Comparison of ENCODE assay signal across 24 mouse cellular contexts in the genomic region with DNA sequence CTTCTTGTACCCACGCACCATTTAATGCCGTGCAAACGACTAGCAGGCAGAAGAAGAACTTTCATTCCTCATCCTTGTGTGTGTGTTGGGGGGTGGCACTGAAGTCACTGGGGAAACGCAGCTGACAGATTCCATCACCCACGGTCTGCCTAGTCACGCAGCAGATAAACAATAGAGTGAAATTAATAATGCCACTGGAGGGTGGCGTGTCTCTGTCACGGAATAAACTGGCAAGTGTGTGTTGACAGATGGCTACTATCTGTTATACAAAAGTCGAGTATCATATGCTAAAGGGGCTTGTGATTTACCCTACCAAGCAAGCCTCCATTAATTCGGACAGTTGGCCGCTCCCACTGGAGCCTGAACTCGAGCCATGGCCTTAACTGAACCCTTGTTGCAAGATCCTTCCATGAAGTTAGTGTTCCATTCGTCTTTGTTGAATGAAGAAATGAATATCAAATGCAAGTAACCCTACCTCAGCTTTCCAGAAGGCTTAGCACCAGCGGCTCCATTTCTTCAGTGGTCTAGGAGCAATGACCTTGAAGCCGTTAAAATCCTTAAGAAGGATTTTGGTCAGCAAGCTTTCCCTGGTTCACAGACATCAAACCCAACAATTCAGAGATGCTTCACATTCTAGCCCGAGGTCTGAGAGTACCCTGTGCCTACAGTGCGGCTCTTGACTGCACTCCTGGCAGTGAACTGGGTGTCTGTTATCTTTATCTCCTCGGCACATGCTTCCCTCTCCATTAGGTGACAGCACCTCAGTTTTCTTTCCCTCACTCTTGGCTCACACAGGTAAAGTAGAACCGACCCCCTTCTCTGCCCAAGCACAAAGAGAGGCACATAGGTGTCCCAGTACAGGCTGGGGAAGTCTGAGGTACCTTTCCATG.
A peak's percentile ranks its signal among the peaks of the same experiment; 100 is the strongest.
DNase-seq lines count a peak whose midpoint lies in the region; ATAC-seq and TF ChIP-seq lines count a peak whose summit lies in the region.
"Had no signal": no experiment of that assay in that cellular context is flagged by ENCODE, and none has a peak within 500 bp of the region (broad histone marks: within the 10 kb centered on the region; RNA-seq: fewer than 3 reads in every experiment).

No protein-coding gene starts in this region.

- H3K27me3 ChIP-seq in intestine, embryonic 14.5 days (replicated peaks; ENCODE audit: control insufficient read depth, insufficient read depth, low read length) = no peaks in the 10 kb centered on the region
- H3K27me3 ChIP-seq in intestine, embryonic 16.5 days (replicated peaks; ENCODE audit: control insufficient read depth, insufficient read depth, low read length) = no peaks in the 10 kb centered on the region
- H3K27me3 ChIP-seq in liver, embryonic 12.5 days (replicated peaks) = no peaks in the 10 kb centered on the region
- H3K27me3 ChIP-seq: embryonic facial prominence, embryonic 15.5 days; heart, embryonic 15.5 days; hindbrain, embryonic 15.5 days; limb, embryonic 15.5 days; midbrain, embryonic 15.5 days; neural tube, embryonic 15.5 days; stomach, embryonic 15.5 days had no signal

- H3K27ac ChIP-seq in intestine, embryonic 14.5 days (ENCODE audit: low read depth) = no peak overlapping the region
- no peak overlapping the region for H3K27ac ChIP-seq in intestine, embryonic 16.5 days (ENCODE audit: low read length)
- no peak overlapping the region for H3K27ac ChIP-seq in layer of hippocampus, adult 2 months
- H3K27ac ChIP-seq in liver, embryonic 12.5 days = no peak overlapping the region
- H3K27ac ChIP-seq: embryonic facial prominence, embryonic 15.5 days; heart, adult 2 months; heart, embryonic 15.5 days; hindbrain, embryonic 15.5 days; limb, embryonic 15.5 days; midbrain, embryonic 15.5 days; neural tube, embryonic 15.5 days; stomach, embryonic 15.5 days had no signal

- H3K9me3 ChIP-seq in intestine, embryonic 14.5 days (ENCODE audit: control insufficient read depth, low read length) = 0 out of 2 replicates have a peak, but pooled peaks cover 2% of the 10 kb centered on the region
- no peaks in the 10 kb centered on the region for H3K9me3 ChIP-seq in intestine, embryonic 16.5 days (ENCODE audit: control insufficient read depth, low read length)
- H3K9me3 ChIP-seq in liver, embryonic 12.5 days (replicated peaks) = no peaks in the 10 kb centered on the region
- H3K9me3 ChIP-seq: embryonic facial prominence, embryonic 15.5 days; heart, embryonic 15.5 days; hindbrain, embryonic 15.5 days; limb, embryonic 15.5 days; midbrain, embryonic 15.5 days; stomach, embryonic 15.5 days had no signal

- H3K4me3 ChIP-seq in intestine, embryonic 14.5 days (ENCODE audit: low read depth, low read length) = no peak overlapping the region
- no peak overlapping the region for H3K4me3 ChIP-seq in intestine, embryonic 16.5 days (ENCODE audit: low read length)
- no peak overlapping the region for H3K4me3 ChIP-seq in layer of hippocampus, adult 2 months
- no peak overlapping the region for H3K4me3 ChIP-seq in liver, embryonic 12.5 days
- H3K4me3 ChIP-seq: embryonic facial prominence, embryonic 15.5 days; heart, adult 2 months; heart, embryonic 15.5 days; hindbrain, embryonic 15.5 days; limb, embryonic 15.5 days; midbrain, embryonic 15.5 days; myocyte; neural tube, embryonic 15.5 days; stomach, embryonic 15.5 days had no signal

- no peak for ATAC-seq in intestine, embryonic 14.5 days (replicated peaks; ENCODE audit: low FRiP score, low TSS enrichment, low read depth)
- ATAC-seq in intestine, embryonic 16.5 days = no peak
- no peak for ATAC-seq in liver, embryonic 12.5 days
- ATAC-seq: forebrain, embryonic 16.5 days; intestine, postnatal 0 days; lung, postnatal 0 days; midbrain, embryonic 15.5 days had no signal

- no peak for TF ChIP-seq CTCF in layer of hippocampus, adult 2 months (conservative IDR thresholded peaks at IDR 0.05)

- no peak overlapping the region for H3K9ac ChIP-seq in intestine, embryonic 14.5 days (ENCODE audit: low read length)
- no peak overlapping the region for H3K9ac ChIP-seq in intestine, embryonic 16.5 days (ENCODE audit: low read depth, low read length)
- no peak overlapping the region for H3K9ac ChIP-seq in liver, embryonic 12.5 days
- H3K9ac ChIP-seq: embryonic facial prominence, embryonic 15.5 days; heart, embryonic 15.5 days; hindbrain, embryonic 15.5 days; limb, embryonic 15.5 days; midbrain, embryonic 15.5 days; neural tube, embryonic 15.5 days; stomach, embryonic 15.5 days had no signal

- H3K36me3 ChIP-seq in intestine, embryonic 14.5 days (ENCODE audit: control insufficient read depth, insufficient read depth, low read length) = no peaks in the 10 kb centered on the region
- H3K36me3 ChIP-seq in intestine, embryonic 16.5 days (ENCODE audit: control insufficient read depth, insufficient read depth, low read length) = no peaks in the 10 kb centered on the region
- H3K36me3 ChIP-seq in liver, embryonic 12.5 days = no peaks in the 10 kb centered on the region
- H3K36me3 ChIP-seq: embryonic facial prominence, embryonic 15.5 days; heart, embryonic 15.5 days; hindbrain, embryonic 15.5 days; limb, embryonic 15.5 days; midbrain, embryonic 15.5 days; neural tube, embryonic 15.5 days; stomach, embryonic 15.5 days had no signal

- DNase-seq in cerebellum, postnatal 25 days = peak; percentile 47 to 53
- DNase-seq in cerebellum, adult 18-20 months = no peak
- peak; percentile 38 for DNase-seq in intestine, embryonic 14.5 days (ENCODE audit: low spot score)
- peak; percentile 57 to 63 for DNase-seq in layer of hippocampus, adult 2 months (ENCODE audit: low spot score in 2 of 2)
- peak; percentile 46 to 48 for DNase-seq in layer of hippocampus, postnatal 36 days
- DNase-seq: B cell, adult 2 months; heart, adult 2 months; heart, postnatal 4 days; right cerebral cortex, postnatal 25 days; thymus, adult 18-20 months; thymus, postnatal 4 days had no signal

- H3K4me2 ChIP-seq in intestine, embryonic 14.5 days (ENCODE audit: low read length) = no peak overlapping the region
- no peak overlapping the region for H3K4me2 ChIP-seq in intestine, embryonic 16.5 days (ENCODE audit: low read depth, low read length)
- no peak overlapping the region for H3K4me2 ChIP-seq in liver, embryonic 12.5 days
- H3K4me2 ChIP-seq: embryonic facial prominence, embryonic 15.5 days; heart, embryonic 15.5 days; hindbrain, embryonic 15.5 days; limb, embryonic 15.5 days; midbrain, embryonic 15.5 days; neural tube, embryonic 15.5 days; stomach, embryonic 15.5 days had no signal

- WGBS in intestine, embryonic 14.5 days = 86% methylated on average over 19 of the region's 19 CpGs
- 81% methylated on average over 19 of the region's 19 CpGs for WGBS in intestine, embryonic 16.5 days
- 69% methylated on average over 19 of the region's 19 CpGs for WGBS in liver, embryonic 12.5 days (ENCODE audit: insufficient replicate concordance)

- H3K4me1 ChIP-seq in intestine, embryonic 14.5 days (replicated peaks; ENCODE audit: control insufficient read depth, insufficient read depth, low read length) = no peaks in the 10 kb centered on the region
- H3K4me1 ChIP-seq in intestine, embryonic 16.5 days (ENCODE audit: control insufficient read depth, insufficient read depth, low read length) = no peaks in the 10 kb centered on the region
- H3K4me1 ChIP-seq in liver, embryonic 12.5 days = no peaks in the 10 kb centered on the region
- H3K4me1 ChIP-seq: hindbrain, embryonic 15.5 days; neural tube, embryonic 15.5 days; stomach, embryonic 15.5 days had no signal

Comparison
In these comparisons a context has a peak if more than half of its experiments do, and no peak if none do; other contexts are left out.
1. DNase-seq: peak in cerebellum, postnatal 25 days (2 of 2), intestine, embryonic 14.5 days (single experiment), layer of hippocampus, adult 2 months (2 of 2) and layer of hippocampus, postnatal 36 days (2 of 2); none in cerebellum, adult 18-20 months (0 of 2).